Mouse (Mus musculus) thymus, adult 2 months (tissue): ENCODE data around the gene Pde6h. TPM values are rescaled to one million over a fixed set of nuclear protein-coding genes. Genes with fewer than 3 reads are reported as not detected.

Source experiments
- DNase-seq: peaks from one replicate; pipeline ENCODE4 v3.0.0; 2021
- H3K27ac ChIP-seq: fragments of 200-500 bp; 2 replicates; pipeline ENCODE4 v1.5.1; 2012; ENCODE audit warnings: low read length, control low read depth; ENCODE audit not compliant: control insufficient read depth, insufficient read depth
- H3K27me3 ChIP-seq: fragments of 200-500 bp; 2 replicates; pipeline ENCODE4 v1.6.1; 2012; ENCODE audit warnings: mild to moderate bottlenecking, low read length, moderate library complexity, mixed read lengths; ENCODE audit not compliant: control insufficient read depth, insufficient read depth
- H3K36me3 ChIP-seq: fragments of 200-500 bp; 2 replicates; pipeline ENCODE4 v1.6.1; 2012; ENCODE audit warnings: mild to moderate bottlenecking, low read length, moderate library complexity; ENCODE audit not compliant: control insufficient read depth, insufficient read depth
- H3K4me1 ChIP-seq: fragments of 200-500 bp; replicated peaks from 2 replicates; pipeline ENCODE4 v1.6.1; 2012; ENCODE audit warnings: low read length; ENCODE audit not compliant: control insufficient read depth, insufficient read depth
- H3K4me3 ChIP-seq: fragments of 200-500 bp; 2 replicates; pipeline ENCODE4 v1.5.1; 2012; ENCODE audit warnings: mild to moderate bottlenecking, low read length, control low read depth, moderate library complexity; ENCODE audit not compliant: control insufficient read depth, insufficient read depth
- CTCF ChIP-seq: fragments of 200-500 bp; IDR thresholded peaks from 2 replicates; pipeline ENCODE4 v1.5.1; 2012; ENCODE audit warnings: mild to moderate bottlenecking, control low read depth, low read length, moderate library complexity, borderline replicate concordance; ENCODE audit not compliant: control insufficient read depth, poor library complexity, insufficient read depth; ENCODE audit errors: extremely low read depth
- POLR2A ChIP-seq: fragments of 200-500 bp; IDR thresholded peaks from 2 replicates; pipeline ENCODE4 v1.6.1; 2012; ENCODE audit warnings: mild to moderate bottlenecking, low read length, control low read depth, moderate library complexity; ENCODE audit not compliant: control insufficient read depth, poor library complexity, insufficient read depth; ENCODE audit errors: extremely low read depth
- WGBS: fragments of 180-500 bp; shearing (Covaris S2); methylation state at CpG from one replicate; pipeline ENCODE4 v1.1.7; 2018; 5-methylcytosine and 5-hydroxymethylcytosine counted together
- polyA plus RNA-seq: library from polyadenylated mRNA; depleted of rRNA; stranded (reverse); fragments of >200 nt; gene quantifications from 2 replicates; pipeline ENCODE4 v1.2.3, GENCODE M21; 2012

Gene Pde6h
- polyA plus RNA-seq, 1 experiment, result 0.01 TPM

DNA sequence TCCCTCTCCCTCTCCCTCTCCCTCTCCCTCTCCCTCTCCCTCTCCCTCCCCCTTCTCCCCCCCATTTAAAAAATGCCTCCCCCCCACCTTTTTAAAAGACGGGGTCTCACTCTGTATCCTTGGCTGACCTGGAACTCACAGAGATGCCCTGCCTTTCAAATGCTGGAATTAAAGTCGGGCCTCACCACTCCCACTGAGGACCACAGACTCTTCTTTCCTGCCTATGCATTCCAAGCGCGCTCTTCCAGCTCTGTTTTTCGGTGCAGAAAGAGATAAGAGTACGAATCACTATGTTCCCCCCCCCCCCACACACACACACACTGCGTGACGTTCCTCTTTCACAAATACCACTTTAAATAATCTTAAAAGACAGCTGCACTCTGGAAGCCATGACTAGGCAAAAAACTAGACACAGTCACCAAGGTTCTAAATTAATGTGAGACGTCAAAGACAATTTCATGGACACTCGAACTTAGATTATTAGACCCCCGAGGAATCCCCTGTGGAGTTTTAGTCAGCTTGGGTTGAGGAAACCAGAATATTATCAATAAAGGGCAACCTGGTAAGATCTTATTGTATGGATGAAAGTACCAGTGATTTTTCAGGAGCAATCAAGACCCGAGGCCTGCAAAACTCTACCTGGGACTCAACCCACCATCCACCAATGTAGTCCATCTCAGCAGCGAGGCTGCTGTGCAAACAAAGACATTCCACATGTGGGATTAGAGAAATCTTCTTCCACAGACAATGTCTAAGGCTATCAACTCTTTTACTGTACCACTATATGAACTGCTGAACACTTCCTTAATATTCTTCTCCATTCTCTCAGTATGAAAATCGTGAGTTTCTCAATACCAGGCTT, 15.9 kb downstream of the Pde6h start:
- DNase-seq, result no peak
- peak overlapping the region; percentile 98 for H3K27ac ChIP-seq
- H3K4me1 ChIP-seq, result peaks cover 41% of the 10 kb centered on the region
- peaks cover 17% of the 10 kb centered on the region for H3K36me3 ChIP-seq
- H3K27me3 ChIP-seq, result no peaks in the 10 kb centered on the region
- H3K4me3 ChIP-seq, result peak overlapping the region; percentile 89
- TF ChIP-seq CTCF (no peak), POLR2A (no peak)
- 3% methylated on average over 14 of the region's 14 CpGs for WGBS

DNA sequence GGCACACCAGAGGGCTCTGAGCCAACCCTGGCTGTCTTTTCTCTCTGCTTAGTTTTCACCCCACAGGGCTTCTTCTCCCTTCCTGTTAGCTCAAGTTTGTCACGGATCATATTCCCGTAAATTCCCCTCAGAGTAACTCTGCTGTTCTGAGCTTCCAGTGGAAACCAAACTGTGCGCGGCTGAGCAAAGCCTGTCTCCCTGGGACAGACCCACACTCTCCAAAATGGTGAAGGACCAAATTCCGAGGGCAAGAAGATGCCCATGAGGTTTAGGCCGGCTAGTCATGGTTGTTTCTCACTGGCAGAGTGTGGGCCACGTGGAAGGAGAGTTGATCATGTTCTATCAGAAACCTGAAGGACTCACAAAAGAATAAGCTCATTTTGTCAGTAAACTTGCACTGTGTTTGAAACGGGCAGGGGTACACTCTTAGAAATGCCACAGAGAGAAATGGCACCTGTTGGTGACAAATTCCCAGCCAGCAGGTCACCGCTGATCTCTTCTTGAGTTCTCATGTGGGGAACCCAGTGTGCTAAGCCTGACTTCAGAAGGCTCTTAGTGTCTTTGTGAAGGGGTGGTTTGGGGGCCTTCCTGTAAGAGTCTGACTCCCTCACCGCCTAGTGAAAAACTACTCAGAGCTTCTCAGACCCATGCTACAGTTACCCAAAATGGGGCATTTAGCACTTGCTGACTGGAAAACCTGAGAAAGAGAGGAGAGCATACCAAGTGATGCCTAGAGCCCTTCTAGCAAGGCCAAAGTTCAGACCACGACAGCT, 16.7 kb downstream of the Pde6h start:
- 4% methylated on average over 11 of the region's 11 CpGs for WGBS
- H3K27me3 ChIP-seq, result no peaks in the 10 kb centered on the region
- H3K4me1 ChIP-seq, result peaks cover 39% of the 10 kb centered on the region
- peak; percentile 60 for DNase-seq
- peaks cover 12% of the 10 kb centered on the region for H3K36me3 ChIP-seq
- peak overlapping the region; percentile 98 for H3K27ac ChIP-seq
- TF ChIP-seq CTCF, result no peak
- TF ChIP-seq POLR2A, result no peak
- H3K4me3 ChIP-seq, result peak overlapping the region; percentile 89

DNA sequence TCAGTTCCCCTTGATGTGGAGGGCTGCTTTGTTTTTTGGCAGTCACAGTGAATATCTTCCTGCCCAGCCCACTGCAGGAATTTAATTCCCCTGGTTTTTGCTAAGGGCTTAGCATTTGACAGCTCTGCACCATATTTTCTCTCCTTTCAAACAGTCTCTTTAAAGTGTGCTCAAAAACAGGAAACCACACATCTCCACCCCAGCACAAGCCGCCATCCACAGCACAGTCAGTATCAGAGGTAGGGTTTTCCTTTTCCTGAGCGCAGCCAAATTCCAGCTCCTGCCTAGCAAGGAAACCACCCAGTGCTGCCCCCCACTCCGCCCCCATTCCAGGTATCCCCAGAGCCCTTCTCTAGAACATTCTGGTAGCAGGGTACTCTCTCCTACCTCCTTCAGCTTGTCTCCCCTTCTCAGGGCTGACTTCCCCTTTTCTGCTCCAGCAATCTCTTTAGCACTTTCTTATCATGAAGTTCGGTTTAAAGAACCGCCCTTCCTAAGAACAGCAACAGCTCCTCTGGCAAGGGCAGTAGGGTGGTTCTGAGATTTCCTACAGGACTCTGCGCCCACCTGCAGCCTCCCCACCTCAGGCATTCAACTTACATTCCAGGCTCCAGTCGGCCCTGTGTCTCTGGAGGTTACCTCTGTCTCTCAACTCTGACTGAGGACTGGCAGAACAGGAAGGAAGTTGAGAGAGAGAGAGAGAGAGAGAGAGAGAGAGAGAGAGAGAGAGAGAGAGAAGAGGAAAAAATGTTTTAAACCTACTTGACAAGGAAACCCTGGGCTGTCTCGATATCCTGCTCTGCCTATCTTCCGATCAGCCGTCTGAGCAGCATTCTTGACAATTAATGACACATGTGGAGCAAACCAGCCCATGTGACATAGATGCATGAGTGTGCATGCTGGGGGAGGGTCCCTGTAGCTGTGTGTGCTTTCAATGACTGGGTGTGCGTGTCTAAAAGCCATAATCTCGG, 17.7 kb downstream of the Pde6h start, which contains the start of gene Arhgdib:
Gene Arhgdib, minus strand, starts transcription at position 849 of the 971 bp plus-strand sequence.
- 1% methylated on average over 12 of the region's 12 CpGs for WGBS
- Histone ChIP-seq H3K4me3 (peak within 1 kb of the TSS; percentile 89), H3K27ac (peak within 1 kb of the TSS; percentile 98), H3K4me1 (peaks cover 34% of the 10 kb centered on the region), H3K36me3 (peaks cover 2% of the 10 kb centered on the region), H3K27me3 (no peaks in the 10 kb centered on the region)
- peak; percentile 69 for DNase-seq
- TF ChIP-seq POLR2A, result peak; percentile 87
- no peak for TF ChIP-seq CTCF

DNA sequence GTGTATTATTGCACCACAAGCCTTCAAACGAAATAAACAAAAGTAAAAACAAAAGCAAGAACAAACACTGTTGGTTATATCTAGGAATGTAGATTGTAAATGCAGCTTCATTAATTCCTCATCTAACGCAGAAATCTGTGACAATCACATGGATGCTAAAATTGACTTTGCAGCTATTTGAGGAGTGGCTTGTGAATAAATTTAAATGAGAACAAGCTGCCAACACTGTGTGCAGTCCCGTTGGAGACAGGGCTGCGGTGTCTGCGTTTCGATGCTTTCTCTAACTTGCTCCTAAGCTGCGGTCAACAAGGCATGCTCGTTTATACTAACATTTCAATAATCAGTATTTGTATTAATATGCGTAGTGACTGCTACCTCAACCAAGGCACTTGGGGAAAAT, 18.6 kb downstream of the Pde6h start:
- Histone ChIP-seq H3K4me3 (no peak overlapping the region), H3K27me3 (no peaks in the 10 kb centered on the region), H3K36me3 (no peaks in the 10 kb centered on the region), H3K27ac (no peak overlapping the region), H3K4me1 (peaks cover 34% of the 10 kb centered on the region)
- no peak for DNase-seq
- 63% methylated on average over 9 of the region's 9 CpGs for WGBS
- TF ChIP-seq POLR2A, result no peak
- TF ChIP-seq CTCF, result no peak

DNA sequence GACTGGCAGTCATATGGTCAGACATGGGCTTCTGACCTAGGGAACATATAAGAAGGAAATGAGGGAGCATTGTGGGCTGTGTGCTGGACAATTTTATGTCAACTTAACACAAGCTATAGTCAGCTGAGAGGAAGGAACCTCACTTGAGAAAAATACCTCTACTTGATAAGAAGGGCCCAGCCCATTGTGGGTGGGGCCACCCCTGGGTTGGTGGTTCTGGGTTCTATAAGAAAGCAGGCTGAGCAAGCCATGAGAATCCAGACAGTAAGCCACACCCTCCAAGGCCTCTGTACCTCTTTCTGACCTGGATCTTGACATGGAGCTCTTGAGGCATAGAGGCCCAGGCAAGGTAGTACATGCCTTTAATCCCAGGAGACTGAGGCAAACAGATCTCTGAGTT, 19.8 kb downstream of the Pde6h start:
- no peak for TF ChIP-seq CTCF
- TF ChIP-seq POLR2A, result no peak
- H3K4me1 ChIP-seq, result peaks cover 28% of the 10 kb centered on the region
- no peak for DNase-seq
- no peak overlapping the region for H3K4me3 ChIP-seq
- H3K27me3 ChIP-seq, result no peaks in the 10 kb centered on the region
- H3K36me3 ChIP-seq, result no peaks in the 10 kb centered on the region
- no peak overlapping the region for H3K27ac ChIP-seq

DNA sequence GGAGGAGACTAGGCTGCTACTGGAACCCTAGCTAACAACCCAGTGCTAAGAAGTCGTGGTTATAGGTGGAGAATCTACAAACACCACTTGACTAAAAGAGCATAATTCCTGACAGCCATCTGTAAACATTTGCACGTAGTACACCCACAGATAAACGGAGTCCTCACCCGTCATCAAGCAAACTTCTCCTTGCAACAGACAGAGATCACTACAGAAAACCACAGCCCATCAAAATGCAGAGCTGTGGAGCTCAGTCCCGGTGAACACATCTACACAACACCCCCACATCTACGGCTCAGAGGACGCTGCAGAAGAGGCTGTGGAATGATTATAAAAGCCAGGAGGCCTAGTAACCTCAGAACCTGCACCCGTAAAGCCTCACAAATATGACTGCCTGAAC, 20.9 kb downstream of the Pde6h start:
- H3K4me1 ChIP-seq, result peaks cover 22% of the 10 kb centered on the region
- DNase-seq, result no peak
- no peak overlapping the region for H3K4me3 ChIP-seq
- 14% methylated on average over 8 of the region's 8 CpGs for WGBS
- TF ChIP-seq POLR2A (no peak), CTCF (no peak)
- H3K27me3 ChIP-seq, result no peaks in the 10 kb centered on the region
- no peaks in the 10 kb centered on the region for H3K36me3 ChIP-seq
- H3K27ac ChIP-seq, result peak overlapping the region; percentile 63; the same call in 1 of the 2 replicates
